Mouse (Mus musculus) hindbrain, postnatal 0 days (tissue): Measurements from ENCODE around the gene A530084C06Rik. TPM values are rescaled to one million over a fixed set of nuclear protein-coding genes. Genes with fewer than 3 reads are reported as not detected.

ENCODE experiments used
- ATAC-seq: fragments of 200-750 bp; cut with Nextera tagmentation; 2 replicates; pipeline ENCODE4 v1.8.0; 2017; ENCODE audit warnings: mild to moderate bottlenecking, moderate TSS enrichment, moderate library complexity
- DNase-seq: peaks from one replicate; pipeline ENCODE4 v3.0.0-alpha.2; 2015; ENCODE audit warnings: low spot score
- H3K27ac ChIP-seq: fragments of 300-500 bp; sonication (generic); 2 replicates; pipeline ENCODE4 v1.5.1; 2014; ENCODE audit warnings: mild to moderate bottlenecking
- H3K27me3 ChIP-seq: fragments of 300-500 bp; sonication (generic); 2 replicates; pipeline ENCODE4 v1.6.1; 2014; ENCODE audit warnings: low read length, mixed read lengths; ENCODE audit not compliant: insufficient read depth
- H3K36me3 ChIP-seq: fragments of 300-500 bp; sonication (generic); 2 replicates; pipeline ENCODE4 v1.6.1; 2014; ENCODE audit warnings: low read length, mixed read lengths; ENCODE audit not compliant: insufficient read depth
- H3K4me1 ChIP-seq: fragments of 300-500 bp; sonication (generic); 2 replicates; pipeline ENCODE4 v1.6.1; 2014; ENCODE audit warnings: antibody characterized with exemption, low read length, mixed read lengths; ENCODE audit not compliant: insufficient read depth
- H3K4me2 ChIP-seq: fragments of 300-500 bp; sonication (generic); 2 replicates; pipeline ENCODE4 v1.6.1; 2014; ENCODE audit warnings: low read depth, mild to moderate bottlenecking, low read length, moderate library complexity, mixed read lengths
- H3K4me3 ChIP-seq: fragments of 300-500 bp; sonication (generic); 2 replicates; pipeline ENCODE4 v1.5.1; 2014; ENCODE audit warnings: low read length
- H3K9ac ChIP-seq: fragments of 300-500 bp; sonication (generic); replicated peaks from 2 replicates; pipeline ENCODE4 v1.6.1; 2014; ENCODE audit warnings: mild to moderate bottlenecking, low read length, moderate library complexity, mixed read lengths
- H3K9me3 ChIP-seq: fragments of 300-500 bp; sonication (generic); 2 replicates; pipeline ENCODE4 v1.6.1; 2016; ENCODE audit warnings: low read length, mixed read lengths
- CTCF ChIP-seq: IDR thresholded peaks from 2 replicates; pipeline ENCODE4 v1.5.1; 2016; ENCODE audit warnings: antibody characterized with exemption, control low read depth, low read depth
- WGBS: fragments of 180-500 bp; shearing (Covaris S2); extraction: QIAGEN DNeasy Blood & Tissue Kit; methylation state at CpG from one replicate; pipeline ENCODE4 v1.1.7; 2014; 5-methylcytosine and 5-hydroxymethylcytosine counted together
- polyA plus RNA-seq: library from polyadenylated mRNA; unstranded; fragments of >200 nt; fragmentation: Nextera tagmentation; extraction: Ambion mirVana; gene quantifications from 2 replicates; pipeline ENCODE4 v1.2.1, GENCODE M21; 2015
- total RNA-seq: library from RNA; depleted of rRNA; stranded (reverse); fragments of >200 nt; gene quantifications from 2 replicates; pipeline ENCODE4 v1.2.3, GENCODE M21; 2014

A530084C06Rik gene
- total and polyA plus RNA-seq, 2 experiments from 2014 or later = 1.3 TPM; not detected in 1

- DNase-seq (no peak), ATAC-seq (no peak)
- TF ChIP-seq CTCF = no peak
- H3K36me3 ChIP-seq = no peaks in the 10 kb centered on the region
- 67% methylated on average over 4 of the region's 4 CpGs for WGBS
- no peak overlapping the region for H3K4me3 ChIP-seq
- no peaks in the 10 kb centered on the region for H3K27me3 ChIP-seq
- no peak overlapping the region for H3K4me2 ChIP-seq
- no peak overlapping the region for H3K27ac ChIP-seq
- H3K9ac ChIP-seq = no peak overlapping the region
- no peaks in the 10 kb centered on the region for H3K4me1 ChIP-seq
- H3K9me3 ChIP-seq = no peaks in the 10 kb centered on the region
These were observed 17.6 kb upstream of the A530084C06Rik start for GRCm38 (mm10) chr13:31576696-31577095.

DNA sequence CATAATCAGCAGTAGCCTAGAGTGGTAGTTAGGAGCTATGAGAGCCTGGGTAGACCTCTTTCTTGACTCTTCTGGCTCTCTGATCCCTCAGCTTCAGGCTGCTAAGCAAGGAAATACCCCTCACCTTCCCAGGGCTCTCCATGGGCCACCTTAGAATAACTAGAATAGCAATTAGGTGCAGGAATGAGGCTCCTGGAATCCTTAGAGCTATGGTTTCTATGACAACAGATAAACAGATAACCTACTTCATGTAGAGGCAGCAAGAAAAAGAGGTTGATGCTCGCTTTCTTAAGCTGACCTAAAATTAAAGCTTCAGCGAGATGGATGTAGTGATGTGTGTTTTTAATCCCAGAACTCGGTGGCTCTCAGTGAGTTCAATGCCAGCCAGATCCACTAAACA lies 15.5 kb upstream of the A530084C06Rik start:
- Histone ChIP-seq H3K27me3 (no peaks in the 10 kb centered on the region), H3K4me1 (no peaks in the 10 kb centered on the region), H3K27ac (no peak overlapping the region), H3K9me3 (no peaks in the 10 kb centered on the region), H3K36me3 (no peaks in the 10 kb centered on the region), H3K4me2 (no peak overlapping the region), H3K9ac (no peak overlapping the region), H3K4me3 (no peak overlapping the region)
- WGBS = 88% methylated on average over 3 of the region's 3 CpGs
- ATAC-seq = peak; percentile 55; the same call in 1 of the 2 replicates
- TF ChIP-seq CTCF = no peak
- no peak for DNase-seq

GRCm38 (mm10) chr13:31572806-31573508 lies 13.8 kb upstream of the A530084C06Rik start:
- Histone ChIP-seq H3K27ac (no peak overlapping the region), H3K27me3 (no peaks in the 10 kb centered on the region), H3K4me2 (no peak overlapping the region), H3K4me3 (no peak overlapping the region), H3K9me3 (no peaks in the 10 kb centered on the region), H3K9ac (no peak overlapping the region), H3K4me1 (no peaks in the 10 kb centered on the region), H3K36me3 (no peaks in the 10 kb centered on the region)
- TF ChIP-seq CTCF = no peak
- 93% methylated on average over 10 of the region's 10 CpGs for WGBS
- ATAC-seq = no peak
- no peak for DNase-seq

GRCm38 (mm10) chr13:31567617-31568294 lies 8.6 kb upstream of the A530084C06Rik start:
- Histone ChIP-seq H3K9me3 (no peaks in the 10 kb centered on the region), H3K4me3 (no peak overlapping the region), H3K36me3 (no peaks in the 10 kb centered on the region), H3K4me2 (no peak overlapping the region), H3K9ac (no peak overlapping the region), H3K4me1 (no peaks in the 10 kb centered on the region), H3K27me3 (0 out of 2 replicates have a peak, but pooled peaks cover 5% of the 10 kb centered on the region), H3K27ac (no peak overlapping the region)
- DNase-seq (no peak), ATAC-seq (no peak)
- no peak for TF ChIP-seq CTCF
- WGBS = 92% methylated on average over 6 of the region's 6 CpGs

DNA sequence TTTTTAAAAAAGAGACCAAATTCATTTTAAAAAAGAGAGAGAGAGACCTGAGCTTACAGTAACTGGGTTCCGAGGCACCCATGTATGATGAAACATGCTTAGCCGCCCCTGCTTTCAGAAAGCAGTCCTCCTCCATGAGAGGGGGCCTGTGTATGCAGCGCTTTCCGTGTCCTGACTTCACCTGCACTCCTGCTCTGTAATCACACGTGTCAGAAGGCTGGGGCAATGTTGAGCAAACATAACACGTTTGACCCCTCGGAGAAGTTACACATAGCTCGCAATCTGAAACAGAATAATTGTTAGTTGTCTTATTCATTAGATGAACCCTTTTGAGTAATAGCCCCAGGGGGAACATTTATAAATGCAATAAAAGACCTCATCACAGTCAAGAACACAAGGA lies 8.0 kb upstream of the A530084C06Rik start:
- no peak overlapping the region for H3K4me3 ChIP-seq
- no peaks in the 10 kb centered on the region for H3K9me3 ChIP-seq
- no peak overlapping the region for H3K4me2 ChIP-seq
- H3K4me1 ChIP-seq = no peaks in the 10 kb centered on the region
- WGBS = 86% methylated on average over 8 of the region's 8 CpGs
- DNase-seq = no peak
- peaks cover 12% of the 10 kb centered on the region; the same call in 1 of the 2 replicates for H3K27me3 ChIP-seq
- no peak for ATAC-seq
- H3K9ac ChIP-seq = no peak overlapping the region
- TF ChIP-seq CTCF = no peak
- no peak overlapping the region for H3K27ac ChIP-seq
- H3K36me3 ChIP-seq = no peaks in the 10 kb centered on the region

- Histone ChIP-seq H3K4me1 (peaks cover 4% of the 10 kb centered on the region; the same call in 1 of the 2 replicates), H3K36me3 (no peaks in the 10 kb centered on the region), H3K27ac (no peak overlapping the region), H3K9me3 (no peaks in the 10 kb centered on the region), H3K9ac (no peak overlapping the region), H3K4me3 (no peak overlapping the region), H3K4me2 (no peak overlapping the region), H3K27me3 (peaks cover 38% of the 10 kb centered on the region; the same call in 1 of the 2 replicates)
- no peak for DNase-seq
- no peak for ATAC-seq
- no peak for TF ChIP-seq CTCF
- 51% methylated on average over 6 of the region's 6 CpGs for WGBS
These were observed 5.3 kb upstream of the A530084C06Rik start for GRCm38 (mm10) chr13:31564394-31564793.
